Mouse (Mus musculus): ENCODE results near the gene Tmem51.
"Not testable (repeated sequence)": the region's sequence is repeated elsewhere in the genome, so short reads cannot be mapped to it uniquely, and the experiment has no call there.

The Tmem51 gene

DNA sequence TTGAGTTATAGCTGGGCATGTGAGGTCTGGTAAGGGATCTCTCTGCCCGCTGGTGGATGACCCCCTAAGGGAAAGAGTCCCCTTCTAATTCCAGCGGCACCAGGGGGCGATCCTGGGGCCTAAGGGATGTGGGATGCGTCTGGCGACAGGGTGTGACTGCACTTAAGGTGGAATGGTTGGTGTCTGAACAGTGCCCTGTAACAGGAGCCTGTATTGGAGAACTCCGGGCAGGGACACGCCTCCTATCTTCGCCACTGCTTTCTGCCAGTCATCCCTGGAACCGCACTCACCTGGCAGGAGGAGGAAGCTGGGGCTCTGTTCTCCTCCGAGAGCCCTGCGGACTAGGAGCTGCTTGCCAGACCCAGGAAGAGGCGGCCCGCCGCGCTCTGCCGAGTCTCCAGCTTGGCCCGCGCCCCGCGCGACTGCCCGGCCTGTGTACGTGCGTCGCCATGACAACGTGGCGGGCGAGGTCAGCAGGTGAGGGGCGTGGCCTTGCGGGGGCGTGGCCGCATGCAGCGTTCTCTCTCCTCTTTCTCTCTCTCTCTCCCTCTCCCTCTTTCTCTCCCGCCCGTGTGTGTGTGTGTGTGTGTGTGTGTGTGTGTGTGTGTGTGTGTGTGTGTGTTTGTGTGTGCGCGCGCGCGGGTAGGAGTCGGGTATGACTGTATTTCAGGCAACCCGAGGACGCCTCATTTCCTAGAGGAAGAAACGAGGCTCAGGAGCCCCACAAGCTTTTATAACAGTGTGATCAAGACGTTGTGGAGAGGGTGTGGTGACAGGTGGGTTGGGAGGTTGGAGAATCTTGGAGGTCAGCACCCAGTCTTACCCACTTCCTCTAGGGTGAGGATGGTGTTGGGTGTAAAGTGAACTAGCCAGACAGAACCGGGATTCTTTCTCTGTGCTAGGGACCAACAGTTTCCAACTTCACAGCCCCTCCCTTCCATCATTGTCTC is 69.2 kb downstream of the Tmem51 start, which contains the start of gene Fhad1:
Fhad1 (minus strand) TSS at position 424 of the 950 bp plus-strand sequence.
- DNase-seq = peak; percentile 85

DNA sequence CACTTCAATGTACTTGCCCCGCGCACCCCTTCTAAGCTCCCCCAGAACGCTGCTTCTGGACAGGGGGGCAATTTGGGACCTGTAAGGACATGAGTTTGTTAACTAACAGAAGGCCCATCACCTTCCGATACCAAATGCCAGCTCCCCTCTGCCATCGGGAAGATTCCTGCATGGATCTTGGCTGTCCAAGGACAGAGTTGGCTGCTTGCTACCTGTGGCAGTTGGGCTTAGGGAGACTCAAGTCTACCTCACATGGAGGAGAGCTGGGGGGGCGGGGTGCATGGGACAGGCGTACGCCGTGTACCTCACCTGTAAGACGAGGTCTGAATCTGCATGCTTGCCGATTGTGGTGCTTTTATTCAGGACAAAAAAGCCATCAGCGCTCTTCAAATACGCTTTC is 72.9 kb downstream of the Tmem51 start:
- no peak for DNase-seq

DNA sequence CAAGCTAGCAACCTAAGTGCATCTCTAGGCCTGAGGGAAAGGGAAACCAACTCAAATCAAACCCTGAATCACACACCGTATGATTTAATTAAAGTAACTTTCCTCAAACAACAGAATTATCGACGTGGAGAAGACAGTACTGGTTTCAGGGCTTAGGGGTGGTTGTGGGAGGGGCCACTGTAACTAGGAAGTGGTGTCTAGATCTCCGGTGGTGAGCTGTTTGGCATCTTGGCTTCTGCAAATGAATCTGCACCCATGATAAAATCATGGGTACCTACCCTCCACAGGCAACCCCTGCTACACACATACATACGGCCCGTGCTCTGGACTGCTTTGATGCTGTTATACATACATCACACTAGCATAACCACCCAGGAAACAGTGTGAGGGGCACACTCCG is 73.7 kb downstream of the Tmem51 start:
- DNase-seq = no peak

DNA sequence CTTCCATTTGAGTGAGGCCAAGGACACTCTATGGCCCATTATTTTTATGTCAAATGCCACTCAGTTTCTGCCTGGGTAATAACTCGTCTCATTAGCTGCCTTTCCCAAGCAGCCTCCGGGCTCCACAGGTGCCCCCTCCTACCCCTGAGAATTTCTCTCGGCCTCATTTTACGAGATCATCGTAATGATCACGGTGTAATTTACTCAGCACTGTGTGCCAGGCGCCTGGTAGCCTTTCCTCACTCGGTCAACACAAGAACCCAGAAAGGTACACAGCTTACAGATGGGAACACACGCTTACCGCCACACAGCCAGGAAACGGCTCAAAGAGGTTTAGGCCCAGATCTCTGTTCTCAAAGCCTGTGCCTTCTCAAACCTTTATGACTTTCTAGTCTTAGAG is 75.9 kb downstream of the Tmem51 start:
- DNase-seq = no peak

DNA sequence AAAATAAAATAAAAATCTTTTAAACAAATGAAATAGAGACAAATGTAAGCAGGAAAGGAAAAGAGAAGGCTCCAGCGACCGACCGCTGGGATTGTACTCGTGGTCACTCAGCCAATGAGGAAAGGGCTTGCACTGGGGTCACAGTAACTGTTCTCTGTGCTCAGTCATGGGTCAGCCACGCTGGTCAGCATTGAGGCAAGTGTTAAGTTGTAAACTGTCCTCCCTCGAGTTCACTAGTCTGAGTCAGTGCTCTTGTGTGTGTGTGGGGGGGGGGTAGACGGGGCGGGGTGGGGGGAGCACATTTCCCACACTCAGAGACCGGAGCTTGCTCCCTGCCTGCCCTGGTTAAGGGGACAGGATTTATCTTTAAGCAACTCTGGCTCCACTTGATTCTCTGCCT is 83.5 kb downstream of the Tmem51 start:
- DNase-seq = no peak

DNA sequence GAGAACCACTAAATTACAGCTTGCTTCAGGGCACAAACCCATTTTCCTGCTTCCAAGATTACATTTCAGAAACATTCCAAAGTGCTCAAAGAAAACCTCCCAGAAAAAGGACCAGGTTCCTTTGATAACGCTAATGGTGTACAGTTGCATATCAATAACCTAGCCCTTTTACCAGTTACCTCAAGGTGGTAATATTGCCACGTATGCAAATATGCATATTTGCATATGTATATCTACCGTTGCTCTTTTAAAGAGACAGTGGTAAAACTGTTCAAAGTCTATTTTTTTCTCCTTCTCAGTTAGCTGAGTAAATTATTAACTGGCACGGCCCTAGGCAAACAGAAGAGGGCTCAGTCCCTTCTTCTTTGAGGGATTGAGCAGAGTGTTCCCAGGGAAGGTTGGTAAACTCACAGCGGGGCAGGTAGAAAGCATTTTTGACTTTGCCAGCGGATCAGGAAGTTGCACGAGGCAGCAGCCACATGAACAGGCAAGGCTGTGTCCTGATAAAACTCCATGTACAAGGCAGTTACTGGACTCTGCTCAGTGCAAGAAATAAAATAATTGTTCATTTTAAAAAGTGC is 84.5 kb downstream of the Tmem51 start:
- DNase-seq = no peak

DNA sequence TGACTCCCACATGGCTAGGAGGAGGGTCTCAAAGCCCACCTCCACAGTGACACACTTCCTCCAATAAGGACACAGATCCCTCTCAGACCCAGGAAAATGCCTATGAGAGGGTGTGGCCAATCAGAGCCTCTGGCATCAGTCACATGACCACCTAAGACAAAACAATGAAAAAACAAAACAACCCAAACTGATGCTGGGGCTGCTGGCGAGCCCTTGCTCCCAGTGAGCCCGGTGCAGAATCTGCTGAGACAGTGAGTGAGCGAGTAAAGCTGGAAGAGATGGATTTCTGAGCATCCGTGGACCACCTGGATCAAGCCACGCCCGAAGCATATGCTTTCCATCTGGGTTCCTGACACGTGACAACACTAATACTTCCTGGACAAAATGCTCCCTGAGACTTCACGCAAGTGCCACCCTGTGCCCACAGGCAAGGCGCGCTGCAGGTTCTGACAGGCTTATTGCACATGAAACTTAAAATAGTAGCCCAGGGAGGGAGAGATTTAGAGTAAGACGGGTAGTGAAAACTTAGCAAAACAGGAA is 85.8 kb downstream of the Tmem51 start:
- no peak for DNase-seq

DNA sequence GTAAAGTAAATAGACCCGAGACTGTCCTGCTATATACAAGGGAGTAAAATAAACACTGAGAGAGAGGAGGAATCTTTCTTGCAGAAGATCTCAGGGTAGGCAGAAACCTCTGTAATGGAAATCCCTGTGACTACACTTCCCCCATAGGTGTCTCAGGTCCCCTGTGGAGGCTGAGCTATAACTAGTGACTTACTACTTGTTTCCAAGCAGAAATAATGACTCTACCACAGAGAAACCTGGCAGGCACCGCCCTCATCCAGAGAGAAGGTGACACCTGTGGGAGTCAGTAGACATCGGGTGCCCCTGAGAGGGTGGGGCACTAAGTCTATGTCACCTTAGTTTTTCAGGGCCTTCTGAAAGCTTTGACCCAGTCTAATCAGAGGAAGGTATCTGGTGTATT is 87.2 kb downstream of the Tmem51 start:
- no peak for DNase-seq

DNA sequence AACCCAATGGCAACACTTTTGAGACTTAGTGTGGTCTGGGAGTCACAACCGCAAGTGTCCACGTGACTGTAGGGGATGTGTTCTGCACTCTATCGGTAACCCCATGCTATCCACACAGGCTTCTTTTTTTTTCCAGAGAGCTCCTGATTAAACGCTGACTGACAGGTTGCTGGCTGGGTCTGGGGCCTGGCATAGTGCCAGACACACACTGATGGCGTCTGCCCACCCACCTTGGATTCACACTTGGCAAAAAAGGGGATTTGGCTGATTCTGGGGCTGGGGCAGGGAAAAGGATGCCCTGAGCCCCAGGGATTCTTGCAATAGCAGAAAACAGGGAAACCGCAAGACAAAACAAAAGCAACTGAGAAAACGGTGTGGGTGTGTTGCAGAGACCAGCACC is 88.0 kb downstream of the Tmem51 start:
- no peak for DNase-seq

DNA sequence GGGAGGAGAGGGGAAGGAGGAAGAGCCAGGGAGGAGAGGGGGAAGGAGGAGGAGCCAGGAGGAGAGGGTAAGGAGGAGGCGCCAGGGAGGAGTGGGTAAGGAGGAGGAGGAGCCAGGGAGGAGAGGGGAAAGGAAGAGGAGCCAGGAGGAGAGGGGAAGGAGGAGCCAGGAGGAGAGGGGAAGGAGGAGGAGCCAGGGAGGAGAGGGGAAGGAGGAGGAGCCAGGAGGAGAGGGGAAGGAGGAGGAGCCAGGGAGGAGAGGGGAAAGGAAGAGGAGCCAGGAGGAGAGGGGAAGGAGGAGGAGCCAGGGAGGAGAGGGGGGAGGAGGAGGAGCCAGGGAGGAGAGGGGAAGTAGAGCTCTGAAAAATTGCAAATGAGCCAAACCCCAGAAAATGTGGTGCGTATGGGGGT is 90.0 kb downstream of the Tmem51 start:
- DNase-seq = not testable (repeated sequence)

DNA sequence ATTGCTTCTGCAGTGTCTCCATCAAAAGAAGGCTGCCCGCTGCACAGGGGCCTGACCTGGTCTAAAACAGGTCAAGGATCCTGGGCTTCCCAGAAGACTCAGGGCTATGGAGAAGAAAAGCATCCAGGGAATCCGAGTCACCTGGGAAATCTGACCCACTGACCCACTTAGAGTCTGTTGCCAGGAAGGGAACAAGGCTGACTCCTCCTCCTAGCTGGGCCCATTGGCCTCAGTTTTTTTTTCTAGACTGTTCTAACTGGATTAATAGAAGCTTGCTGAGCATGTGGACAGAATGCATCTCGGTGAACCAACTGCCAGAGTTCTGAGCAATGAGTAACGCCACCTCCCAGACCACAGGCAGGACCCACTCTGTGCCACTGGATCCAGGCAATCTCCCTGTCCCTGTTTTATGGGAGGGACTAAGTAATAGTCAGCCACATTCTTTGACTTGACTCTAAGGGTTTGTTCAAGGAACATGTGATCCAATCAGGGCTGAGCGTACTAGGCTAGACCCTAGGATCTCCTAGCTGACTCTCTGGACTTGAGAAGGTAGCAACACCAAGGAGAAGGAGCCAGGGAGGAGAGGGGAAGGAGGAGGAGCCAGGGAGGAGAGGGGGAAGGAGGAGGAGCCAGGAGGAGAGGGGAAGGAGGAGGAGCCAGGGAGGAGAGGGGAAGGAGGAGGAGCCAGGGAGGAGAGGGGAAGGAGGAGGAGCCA is 90.6 kb downstream of the Tmem51 start:
- DNase-seq = no peak

DNA sequence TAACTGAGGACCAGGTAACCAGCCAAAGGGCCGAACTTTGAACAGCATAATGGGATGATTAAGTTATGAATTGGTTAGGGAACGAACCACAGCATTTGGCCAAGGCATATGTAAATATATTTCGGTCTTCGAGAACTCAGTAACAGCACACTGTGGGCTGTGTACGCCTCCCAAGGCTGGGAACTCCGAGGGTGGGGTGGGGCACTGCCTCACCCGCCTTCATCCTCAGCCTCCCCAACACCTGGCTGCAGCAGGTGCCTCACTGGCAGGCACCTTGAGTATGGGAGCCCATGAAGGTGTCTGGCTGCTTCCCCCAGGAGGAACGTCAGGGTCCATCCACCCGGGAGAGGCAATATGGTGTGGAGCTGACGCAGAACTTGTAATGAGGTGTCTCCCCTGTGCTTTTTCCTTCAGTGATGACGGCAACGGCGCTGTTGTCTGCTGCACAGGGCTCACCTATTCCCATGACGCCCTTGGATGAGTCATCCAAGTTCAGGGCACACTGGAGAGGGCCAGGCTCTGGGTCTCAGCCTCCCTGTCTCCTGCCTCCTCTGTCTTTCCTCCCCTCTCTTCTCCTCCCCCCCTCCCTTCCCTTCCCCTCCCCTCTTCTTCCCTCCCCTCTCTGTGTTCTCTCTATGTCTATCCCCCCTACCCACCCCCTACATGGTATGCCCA is 91.4 kb downstream of the Tmem51 start:
- no peak for DNase-seq

DNA sequence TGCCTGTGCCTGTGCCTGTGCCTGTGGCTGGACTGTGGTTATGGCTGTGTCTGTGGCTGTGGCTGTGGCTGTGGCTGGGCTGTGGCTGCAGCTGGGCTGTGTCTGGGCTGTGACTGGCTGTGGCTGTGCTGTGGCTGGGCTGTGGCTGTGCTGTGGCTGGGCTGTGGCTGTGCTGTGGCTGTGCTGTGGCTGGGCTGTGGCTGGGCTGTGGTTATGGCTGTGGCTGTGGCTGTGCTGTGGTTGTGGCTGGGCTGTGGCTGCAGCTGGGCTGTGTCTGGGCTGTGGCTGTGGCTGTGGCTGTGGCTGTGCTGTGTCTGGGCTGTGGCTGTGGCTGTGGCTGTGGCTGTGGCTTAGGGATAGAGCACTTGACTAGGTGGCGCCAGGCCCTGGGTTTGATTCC is 95.9 kb downstream of the Tmem51 start:
- DNase-seq = no peak

DNA sequence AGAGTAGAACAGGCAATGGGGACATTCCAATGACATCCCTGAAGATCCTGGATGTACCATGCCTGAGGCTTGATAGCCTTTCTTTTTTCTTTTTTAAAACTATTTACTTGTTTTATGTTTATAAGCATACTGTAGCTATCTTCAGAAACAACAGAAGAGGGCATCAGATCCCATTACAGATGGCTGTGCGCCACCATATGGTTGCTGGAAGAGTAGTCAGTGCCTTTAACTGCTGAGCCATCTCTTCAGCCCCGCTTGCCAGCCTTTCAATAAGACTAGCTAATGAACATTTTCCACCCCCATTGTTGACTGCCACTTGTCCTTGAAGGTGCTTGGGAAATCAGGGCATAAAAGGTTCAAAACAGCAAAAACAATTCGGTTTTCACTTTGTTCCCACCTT is 100.4 kb downstream of the Tmem51 start:
- DNase-seq = no peak

DNA sequence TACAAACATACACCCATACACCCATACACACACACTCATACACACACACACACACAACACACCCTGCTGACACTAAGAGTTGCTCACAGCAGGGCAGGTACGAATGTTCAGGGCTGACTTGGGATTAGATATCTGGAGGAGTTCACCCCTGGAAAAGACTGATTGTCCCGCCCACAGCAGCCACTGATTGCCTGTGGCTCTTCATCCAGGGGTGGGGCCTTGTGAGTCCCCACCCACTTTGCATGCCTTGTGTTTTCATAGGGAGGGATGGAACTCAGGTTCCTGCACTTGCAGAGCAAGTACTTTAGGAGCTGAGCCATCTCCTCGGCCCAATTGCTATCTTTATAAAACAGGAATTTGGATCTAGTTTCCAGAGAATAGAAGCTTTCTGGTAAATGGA is 102.6 kb downstream of the Tmem51 start:
- DNase-seq = no peak

Data from lung, postnatal 36 days (tissue).